Mouse (Mus musculus) hindbrain, embryonic 14.5 days (tissue): Measurements from ENCODE around the gene Bbip1. TPM values are rescaled to one million over a fixed set of nuclear protein-coding genes. Genes with fewer than 3 reads are reported as not detected.

Source experiments
- ATAC-seq: fragments of 200-750 bp; cut with Nextera tagmentation; 2 replicates; pipeline ENCODE4 v1.8.0; 2017; ENCODE audit warnings: moderate number of reproducible peaks, mild to moderate bottlenecking, moderate TSS enrichment, moderate library complexity; ENCODE audit not compliant: low FRiP score
- DNase-seq: peaks from one replicate; pipeline ENCODE4 v3.0.0-alpha.2; 2015; ENCODE audit warnings: low spot score
- H3K27ac ChIP-seq: fragments of 300-500 bp; sonication (generic); 2 replicates; pipeline ENCODE4 v1.5.1; 2014; ENCODE audit warnings: mild to moderate bottlenecking, moderate library complexity
- H3K27me3 ChIP-seq: fragments of 300-500 bp; sonication (generic); 2 replicates; pipeline ENCODE4 v1.6.1; 2014; ENCODE audit warnings: mild to moderate bottlenecking, low read length, mixed read lengths; ENCODE audit not compliant: control insufficient read depth, insufficient read depth
- H3K36me3 ChIP-seq: fragments of 300-500 bp; sonication (generic); replicated peaks from 2 replicates; pipeline ENCODE4 v1.6.1; 2014; ENCODE audit not compliant: control insufficient read depth, insufficient read depth
- H3K4me1 ChIP-seq: fragments of 300-500 bp; sonication (generic); replicated peaks from 2 replicates; pipeline ENCODE4 v1.6.1; 2014; ENCODE audit warnings: antibody characterized with exemption, low read length, mixed read lengths; ENCODE audit not compliant: control insufficient read depth, insufficient read depth
- H3K4me2 ChIP-seq: fragments of 300-500 bp; sonication (generic); replicated peaks from 2 replicates; pipeline ENCODE4 v1.6.1; 2014; ENCODE audit warnings: mild to moderate bottlenecking, moderate library complexity
- H3K4me3 ChIP-seq: fragments of 300-500 bp; sonication (generic); replicated peaks from 2 replicates; pipeline ENCODE4 v1.5.1; 2014; ENCODE audit warnings: mild to moderate bottlenecking, low read length
- H3K9ac ChIP-seq: fragments of 300-500 bp; sonication (generic); 2 replicates; pipeline ENCODE4 v1.6.1; 2014
- H3K9me3 ChIP-seq: fragments of 300-500 bp; sonication (generic); 2 replicates; pipeline ENCODE4 v1.6.1; 2016; ENCODE audit warnings: low read length; ENCODE audit not compliant: control insufficient read depth
- WGBS: fragments of 180-500 bp; shearing (Covaris S2); extraction: QIAGEN DNeasy Blood & Tissue Kit; methylation state at CpG from one replicate; pipeline ENCODE4 v1.1.7; 2014; 5-methylcytosine and 5-hydroxymethylcytosine counted together
- polyA plus RNA-seq: library from polyadenylated mRNA; unstranded; fragments of >200 nt; fragmentation: Nextera tagmentation; extraction: Ambion mirVana; gene quantifications from 2 replicates; pipeline ENCODE4 v1.2.1, GENCODE M21; 2014

The Bbip1 gene
- polyA plus RNA-seq, 1 experiment from 2014 or later, result 155 TPM

DNA sequence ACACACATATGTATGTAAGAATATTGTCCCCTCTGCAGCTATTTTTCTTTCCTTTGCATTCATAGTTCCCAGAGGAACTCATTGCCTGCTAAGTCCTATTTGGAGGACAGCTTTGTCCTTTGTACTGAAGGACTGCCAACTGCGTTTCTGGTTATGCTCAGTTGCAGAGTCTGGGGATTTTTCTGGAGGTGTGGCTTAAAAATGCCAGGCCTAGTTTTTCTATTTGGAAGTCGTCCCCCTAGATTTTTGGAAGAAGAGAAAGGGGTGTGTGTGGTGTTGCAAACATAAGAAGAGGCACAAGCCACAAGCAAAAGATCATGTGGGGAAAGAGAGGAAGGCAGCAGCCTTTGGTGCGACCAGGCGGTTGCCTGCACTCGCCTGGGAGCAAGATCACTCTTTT, 46.4 kb downstream of the Bbip1 start:
- DNase-seq (no peak), ATAC-seq (no peak)
- peaks cover 8% of the 10 kb centered on the region; the same call in 1 of the 2 replicates for H3K4me1 ChIP-seq
- no peaks in the 10 kb centered on the region for H3K9me3 ChIP-seq
- H3K9ac ChIP-seq, result no peak overlapping the region
- no peaks in the 10 kb centered on the region for H3K27me3 ChIP-seq
- H3K36me3 ChIP-seq, result no peaks in the 10 kb centered on the region
- H3K4me3 ChIP-seq, result no peak overlapping the region
- no peak overlapping the region for H3K27ac ChIP-seq
- H3K4me2 ChIP-seq, result no peak overlapping the region
- 77% methylated on average over 5 of the region's 5 CpGs for WGBS

DNA sequence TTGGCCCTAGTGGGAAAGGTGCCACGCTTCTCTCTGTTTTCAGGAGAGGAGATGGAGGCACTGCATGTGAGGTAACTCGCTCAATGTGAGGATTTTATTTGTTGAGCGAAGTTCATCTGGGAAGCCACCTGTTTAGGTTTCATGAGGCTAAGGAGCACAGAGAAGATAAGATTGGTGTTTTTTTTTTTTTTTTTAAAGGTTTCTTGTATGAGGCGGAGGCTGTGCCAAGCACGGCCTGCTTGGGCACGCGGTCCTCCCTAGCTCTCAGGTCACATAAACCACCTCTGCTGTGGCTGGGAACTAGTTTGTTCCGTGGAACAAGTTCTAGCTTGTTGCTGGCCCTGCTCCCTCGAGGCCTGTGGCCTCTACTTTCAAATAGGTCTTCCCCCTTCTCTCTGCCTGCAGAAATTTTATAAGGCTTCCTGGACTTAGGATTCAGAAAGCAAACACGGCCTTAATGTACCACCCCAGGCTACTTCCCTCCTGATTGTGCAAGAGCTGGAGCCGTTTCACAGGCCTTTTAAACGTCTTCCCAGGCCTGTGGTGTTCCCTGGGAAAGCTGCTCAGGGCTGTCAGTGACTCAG, 49.8 kb downstream of the Bbip1 start:
- Histone ChIP-seq H3K9me3 (no peaks in the 10 kb centered on the region), H3K9ac (no peak overlapping the region), H3K27ac (no peak overlapping the region), H3K4me3 (no peak overlapping the region), H3K36me3 (no peaks in the 10 kb centered on the region), H3K27me3 (no peaks in the 10 kb centered on the region), H3K4me2 (no peak overlapping the region), H3K4me1 (no peaks in the 10 kb centered on the region)
- WGBS, result 83% methylated on average over 12 of the region's 12 CpGs
- DNase-seq (no peak), ATAC-seq (no peak)

DNA sequence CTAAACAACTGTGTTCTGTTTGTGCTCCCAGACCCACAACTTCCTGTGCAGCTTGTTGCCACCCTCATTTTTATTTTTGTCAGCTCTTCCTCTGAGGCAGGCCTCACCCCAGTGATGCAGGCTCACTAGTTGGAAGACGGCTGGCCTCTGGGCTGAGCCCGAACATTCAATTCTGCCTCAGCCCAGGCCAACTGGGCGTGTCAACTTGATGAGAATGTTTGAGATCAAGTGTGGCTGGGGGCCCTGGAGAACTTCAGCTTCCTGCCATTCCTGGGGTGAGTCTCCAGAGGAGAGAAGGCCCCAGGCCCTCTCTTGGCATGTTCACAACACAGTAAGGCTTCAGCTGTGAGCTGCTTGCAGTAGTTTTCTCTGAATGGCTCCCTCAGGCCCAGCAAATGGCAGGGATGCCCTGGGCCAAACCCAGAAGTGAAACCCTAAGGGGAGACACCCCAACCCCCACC, 50.7 kb downstream of the Bbip1 start:
- Histone ChIP-seq H3K4me2 (no peak overlapping the region), H3K9ac (no peak overlapping the region), H3K27ac (no peak overlapping the region), H3K9me3 (no peaks in the 10 kb centered on the region), H3K36me3 (no peaks in the 10 kb centered on the region), H3K27me3 (no peaks in the 10 kb centered on the region), H3K4me3 (no peak overlapping the region), H3K4me1 (0 out of 2 replicates have a peak, but pooled peaks cover 2% of the 10 kb centered on the region)
- no peak for DNase-seq
- ATAC-seq, result no peak
- WGBS, result 76% methylated on average over 3 of the region's 3 CpGs

DNA sequence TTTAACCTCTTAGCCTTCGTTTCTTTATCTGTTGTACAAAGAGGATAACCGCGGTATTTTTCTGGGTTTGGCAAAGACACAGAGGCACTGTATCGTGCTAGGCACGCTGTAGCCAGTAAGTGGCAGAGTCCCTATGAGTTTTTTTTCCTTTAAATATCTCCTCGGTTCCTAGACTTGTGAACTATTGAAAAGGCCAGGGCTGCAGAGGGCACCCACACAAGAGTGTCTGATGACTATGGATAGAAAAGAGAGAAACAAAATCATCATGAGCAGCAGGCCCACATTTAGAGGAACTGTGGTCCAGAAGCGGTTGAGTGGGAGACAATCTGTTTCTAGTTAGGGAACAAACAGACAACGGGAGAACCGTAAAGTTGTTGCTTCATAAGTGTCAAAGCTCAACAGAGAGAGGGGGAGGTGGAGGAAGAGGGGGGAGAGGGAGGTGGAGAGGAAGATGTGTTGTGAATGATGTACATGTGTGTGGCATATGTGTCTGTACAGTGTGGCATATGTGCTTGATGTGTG, 51.5 kb downstream of the Bbip1 start:
- no peaks in the 10 kb centered on the region for H3K36me3 ChIP-seq
- no peak overlapping the region for H3K4me2 ChIP-seq
- ATAC-seq (no peak), DNase-seq (no peak)
- H3K9me3 ChIP-seq, result no peaks in the 10 kb centered on the region
- 83% methylated on average over 9 of the region's 9 CpGs for WGBS
- H3K9ac ChIP-seq, result no peak overlapping the region
- no peaks in the 10 kb centered on the region for H3K27me3 ChIP-seq
- 0 out of 2 replicates have a peak, but pooled peaks cover 3% of the 10 kb centered on the region for H3K4me1 ChIP-seq
- no peak overlapping the region for H3K4me3 ChIP-seq
- H3K27ac ChIP-seq, result no peak overlapping the region

DNA sequence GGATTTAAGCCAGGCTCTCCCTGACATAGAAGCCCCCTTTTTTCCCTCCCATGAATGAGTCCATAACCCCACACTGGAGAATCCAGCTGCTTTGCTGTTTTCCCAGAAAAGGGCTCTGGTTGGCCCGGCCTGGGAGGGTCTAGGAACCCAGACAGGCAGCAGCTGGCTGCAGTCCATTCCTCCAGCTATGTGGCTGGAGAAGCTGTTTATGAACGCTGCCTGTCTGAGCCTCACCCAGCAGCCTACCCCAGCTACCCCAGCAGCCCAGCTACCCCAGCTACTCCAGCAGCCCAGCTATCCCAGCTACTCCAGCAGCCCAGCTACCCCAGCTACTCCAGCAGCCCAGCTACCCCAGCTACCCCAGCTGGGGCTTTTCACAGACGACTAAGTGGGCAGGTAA, 52.4 kb downstream of the Bbip1 start, which contains the start of gene Pdcd4:
Gene Pdcd4 (plus strand): TSS at position 171 of the 400 bp plus-strand sequence.
- DNase-seq, result no peak
- Histone ChIP-seq H3K4me2 (no peak within 1 kb of the TSS), H3K9me3 (no peaks in the 10 kb centered on the region), H3K4me3 (no peak within 1 kb of the TSS), H3K36me3 (no peaks in the 10 kb centered on the region), H3K4me1 (0 out of 2 replicates have a peak, but pooled peaks cover 3% of the 10 kb centered on the region), H3K27ac (no peak within 1 kb of the TSS), H3K9ac (no peak within 1 kb of the TSS), H3K27me3 (no peaks in the 10 kb centered on the region)
- WGBS, result 61% methylated on average over 3 of the region's 3 CpGs
- ATAC-seq, result no peak

DNA sequence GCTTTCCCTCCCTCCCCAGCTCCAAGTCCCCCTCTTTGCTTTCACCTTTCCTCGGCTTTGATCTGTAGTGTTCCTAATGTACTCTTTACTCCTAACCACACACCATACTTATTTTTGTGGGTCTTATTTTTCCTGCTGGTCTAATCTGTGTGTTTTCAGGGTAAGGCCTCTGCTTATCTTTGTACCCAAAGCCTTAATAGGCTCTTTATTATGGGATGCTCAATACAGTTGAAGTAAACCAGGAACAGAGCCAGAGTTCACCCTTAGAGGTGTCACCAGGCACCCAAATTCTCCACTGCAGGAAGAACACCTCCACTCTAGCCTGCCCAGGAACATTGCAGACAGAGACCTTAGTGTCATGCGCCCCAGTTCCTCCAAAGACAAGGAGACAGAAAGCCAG, 52.9 kb downstream of the Bbip1 start:
- no peak for ATAC-seq
- Histone ChIP-seq H3K27me3 (no peaks in the 10 kb centered on the region; the same call in 1 of the 2 replicates), H3K4me3 (no peak overlapping the region), H3K9ac (no peak overlapping the region), H3K9me3 (no peaks in the 10 kb centered on the region), H3K27ac (no peak overlapping the region), H3K4me1 (0 out of 2 replicates have a peak, but pooled peaks cover 3% of the 10 kb centered on the region), H3K4me2 (no peak overlapping the region), H3K36me3 (no peaks in the 10 kb centered on the region)
- DNase-seq, result no peak
- WGBS, result 96% methylated on average over 2 of the region's 2 CpGs

DNA sequence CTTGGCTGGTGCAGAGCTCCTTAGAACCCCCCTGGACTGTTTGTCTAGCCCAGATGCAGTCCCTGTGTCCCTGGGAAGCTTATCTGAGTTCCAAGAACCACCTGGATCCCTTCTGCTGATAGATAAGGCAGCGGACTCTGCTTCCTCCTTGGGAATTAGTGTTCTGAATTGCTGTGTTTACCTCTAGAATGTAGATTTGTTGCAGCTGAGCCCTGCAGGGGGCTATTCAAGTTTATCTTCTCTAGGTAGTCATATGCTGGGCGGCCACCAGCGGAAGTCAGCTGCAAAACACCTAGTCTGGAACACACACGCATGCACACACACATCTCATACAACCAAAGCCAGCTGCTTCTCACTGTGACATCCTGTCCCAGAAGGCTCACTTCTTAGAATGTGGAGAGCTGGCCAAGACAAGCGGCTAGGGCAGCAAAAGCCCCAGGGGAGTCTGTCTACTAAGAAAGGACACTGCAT, 53.6 kb downstream of the Bbip1 start:
- Histone ChIP-seq H3K36me3 (no peaks in the 10 kb centered on the region), H3K9ac (no peak overlapping the region), H3K4me2 (no peak overlapping the region), H3K4me3 (no peak overlapping the region), H3K27ac (no peak overlapping the region), H3K27me3 (no peaks in the 10 kb centered on the region; the same call in 1 of the 2 replicates), H3K4me1 (0 out of 2 replicates have a peak, but pooled peaks cover 3% of the 10 kb centered on the region), H3K9me3 (no peaks in the 10 kb centered on the region)
- DNase-seq (no peak), ATAC-seq (no peak)
- WGBS, result 62% methylated on average over 5 of the region's 5 CpGs

DNA sequence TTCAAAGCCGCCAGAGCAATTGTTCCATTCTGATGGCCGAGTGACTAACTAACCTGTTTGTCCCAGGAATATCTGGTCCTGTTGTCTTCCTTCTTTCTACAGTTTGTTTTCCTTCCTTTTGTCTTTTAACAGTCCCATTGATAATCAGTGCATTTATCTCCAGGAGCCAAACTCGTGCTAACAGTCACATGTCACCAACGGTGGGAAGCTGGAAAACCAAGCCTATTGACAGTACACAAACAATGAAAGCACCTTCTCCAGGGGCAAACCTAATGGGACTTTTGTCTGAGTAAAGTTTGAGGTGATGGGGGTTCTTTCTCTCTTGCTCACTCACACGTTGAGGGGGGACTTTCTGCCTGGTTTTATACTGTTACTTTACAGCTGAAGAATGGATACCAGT, 54.2 kb downstream of the Bbip1 start:
- Histone ChIP-seq H3K4me2 (no peak overlapping the region), H3K4me1 (0 out of 2 replicates have a peak, but pooled peaks cover 3% of the 10 kb centered on the region), H3K27me3 (no peaks in the 10 kb centered on the region; the same call in 1 of the 2 replicates), H3K27ac (no peak overlapping the region), H3K9me3 (no peaks in the 10 kb centered on the region), H3K36me3 (no peaks in the 10 kb centered on the region), H3K4me3 (no peak overlapping the region), H3K9ac (no peak overlapping the region)
- DNase-seq (no peak), ATAC-seq (no peak)
- WGBS, result 52% methylated on average over 5 of the region's 5 CpGs

DNA sequence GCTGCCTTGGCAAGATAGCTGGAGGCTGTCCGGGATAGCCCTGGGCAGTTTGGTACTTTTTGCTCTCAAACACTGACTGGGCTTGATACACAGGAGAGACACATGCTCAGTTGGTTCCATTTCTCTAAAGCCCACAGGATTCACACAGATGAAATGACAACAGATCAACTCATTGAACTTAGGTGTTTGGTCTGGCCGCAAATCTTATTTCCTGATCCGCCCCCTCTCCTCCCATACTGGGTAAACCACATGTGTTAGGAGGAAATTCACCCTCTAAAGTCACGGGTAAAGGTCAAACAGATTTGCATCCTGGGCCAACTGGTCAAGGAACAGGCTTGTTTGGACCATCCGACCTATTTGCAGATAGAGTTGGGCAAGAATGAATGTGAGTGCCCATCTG, 54.9 kb downstream of the Bbip1 start:
- Histone ChIP-seq H3K9ac (no peak overlapping the region), H3K27ac (no peak overlapping the region), H3K27me3 (no peaks in the 10 kb centered on the region; the same call in 1 of the 2 replicates), H3K36me3 (no peaks in the 10 kb centered on the region), H3K4me2 (no peak overlapping the region), H3K4me1 (0 out of 2 replicates have a peak, but pooled peaks cover 3% of the 10 kb centered on the region), H3K4me3 (no peak overlapping the region), H3K9me3 (no peaks in the 10 kb centered on the region)
- WGBS, result 86% methylated on average over 5 of the region's 5 CpGs
- DNase-seq (no peak), ATAC-seq (no peak)
